Mouse (Mus musculus) retina, adult 2 months (tissue): ENCODE results near the gene Hist1h3c.
"Not testable (repeated sequence)": the region's sequence is repeated elsewhere in the genome, so short reads cannot be mapped to it uniquely, and the experiment has no call there.

ENCODE experiments used
- DNase-seq: peaks from one replicate; pipeline ENCODE4 v3.0.0-alpha.2; 2012; ENCODE audit warnings: low read depth, low spot score

Gene Hist1h3c

DNA sequence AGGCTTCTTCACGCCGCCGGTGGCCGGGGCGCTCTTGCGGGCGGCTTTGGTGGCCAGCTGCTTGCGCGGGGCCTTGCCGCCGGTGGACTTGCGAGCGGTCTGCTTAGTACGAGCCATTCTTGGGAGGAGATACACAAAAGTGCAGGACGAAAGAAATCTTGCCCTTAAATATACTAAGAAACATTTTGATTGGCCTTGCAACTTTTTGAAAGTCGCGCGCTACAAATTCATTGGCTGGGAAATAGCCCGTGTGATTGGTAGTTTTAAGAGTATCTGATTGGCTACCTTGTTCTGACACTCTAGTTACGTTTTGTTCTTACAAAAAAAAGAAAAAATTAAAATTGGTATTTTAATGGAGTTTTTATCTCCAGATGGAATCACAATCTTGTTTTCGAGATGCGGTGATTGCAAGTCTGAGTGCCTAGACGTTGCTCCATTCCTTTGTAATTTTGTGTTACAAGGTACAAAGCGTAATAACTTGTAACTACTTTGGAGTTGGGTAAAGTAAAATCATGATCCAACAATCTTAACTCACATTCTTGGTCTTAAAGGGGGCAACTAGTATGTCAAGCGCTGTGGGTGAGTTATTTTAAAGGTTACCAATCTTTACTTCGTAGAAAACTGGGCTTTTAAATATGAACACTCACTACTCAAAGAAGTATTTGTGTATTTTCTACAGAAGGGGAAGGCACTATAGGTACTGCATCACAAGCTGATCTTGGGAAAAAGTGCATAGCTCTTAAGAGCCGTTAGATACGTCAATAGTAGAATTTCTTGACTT lies at the start of gene Hist1h3c:
TSS of gene Hist1h3c (minus strand) at position 222 of the 781 bp plus-strand sequence.
- peak; percentile 73 for DNase-seq

DNA sequence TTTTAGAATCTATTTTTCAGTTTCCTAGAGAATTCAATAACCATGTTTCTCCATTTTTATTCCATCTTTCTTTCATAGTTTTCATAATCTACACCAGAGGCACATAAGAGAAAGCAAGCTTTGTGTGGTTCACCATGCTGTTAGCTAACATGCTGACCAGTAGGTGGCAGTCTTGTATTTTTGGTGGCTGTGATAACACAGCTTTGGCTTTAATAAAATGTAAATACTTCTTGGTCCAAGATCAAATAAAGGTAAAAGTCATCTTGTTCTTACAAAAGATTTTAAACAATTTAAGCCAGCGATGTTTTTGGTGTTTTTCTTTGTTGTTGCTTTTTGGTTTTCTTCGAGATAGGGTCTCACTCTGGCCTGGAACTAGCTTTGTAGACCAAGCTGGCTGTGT lies 47.1 kb upstream of the Hist1h3c start:
- peak; percentile 59 for DNase-seq

- DNase-seq: no peak
These were observed 33.6 kb upstream of the Hist1h3c start for GRCm38 (mm10) chr13:23779025-23779424.

GRCm38 (mm10) chr13:23778339-23778738 lies 32.9 kb upstream of the Hist1h3c start:
- no peak for DNase-seq

- no peak for DNase-seq
These were observed 27.3 kb upstream of the Hist1h3c start for GRCm38 (mm10) chr13:23772561-23773313.

DNA sequence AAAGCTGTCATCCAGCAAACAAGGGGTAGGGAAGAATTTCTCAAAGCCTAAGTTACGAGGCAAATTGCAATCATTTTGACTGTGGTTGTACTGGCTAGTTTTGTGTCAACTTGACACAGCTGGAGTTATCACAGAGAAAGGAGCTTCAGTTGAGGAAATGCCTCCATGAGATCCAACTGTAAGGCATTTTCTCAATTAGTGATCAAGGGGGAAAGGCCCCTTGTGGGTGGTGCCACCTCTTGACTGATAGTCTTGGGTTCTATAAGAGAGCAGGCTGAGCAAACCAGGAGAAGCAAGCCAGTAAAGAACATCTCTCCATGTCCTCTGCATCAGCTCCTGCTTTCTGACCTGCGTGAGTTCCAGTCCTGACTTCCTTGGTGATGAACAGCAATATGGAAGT lies 24.2 kb upstream of the Hist1h3c start, which contains the start of gene Trim38:
TSS of gene Trim38 (plus strand) at position 301 of the 400 bp plus-strand sequence.
- DNase-seq: not testable (repeated sequence)

GRCm38 (mm10) chr13:23768834-23769397 lies 23.5 kb upstream of the Hist1h3c start:
- no peak for DNase-seq

GRCm38 (mm10) chr13:23766772-23767171 lies 21.4 kb upstream of the Hist1h3c start:
- no peak for DNase-seq

- no peak for DNase-seq
These were observed 19.7 kb upstream of the Hist1h3c start for GRCm38 (mm10) chr13:23765172-23765513.

GRCm38 (mm10) chr13:23764324-23765171 lies 19.1 kb upstream of the Hist1h3c start:
- DNase-seq: no peak

- peak; percentile 75 for DNase-seq
These were observed 18.4 kb upstream of the Hist1h3c start, which contains the start of gene Hist1h1a for GRCm38 (mm10) chr13:23763586-23764323. Hist1h1a (plus strand) TSS chr13:23763666.

DNA sequence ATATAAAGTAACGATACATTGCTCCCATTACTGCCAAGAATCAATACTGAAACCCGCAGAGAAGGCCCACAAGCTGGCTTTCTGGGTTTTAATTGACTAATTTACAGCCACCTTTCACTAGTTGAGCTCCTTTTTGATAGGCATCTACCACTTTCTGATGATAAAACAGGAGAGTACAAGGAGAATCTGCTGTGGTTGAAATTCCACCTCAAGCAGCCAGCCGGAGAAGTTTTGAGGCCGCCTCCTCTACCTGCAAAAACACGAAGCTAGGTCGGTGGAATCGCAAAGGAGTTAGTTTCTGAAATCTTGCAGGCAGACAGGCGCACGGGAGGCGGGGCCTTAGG lies 17.8 kb upstream of the Hist1h3c start:
- DNase-seq: no peak

- DNase-seq: peak; percentile 71
These were observed 16.7 kb upstream of the Hist1h3c start, which contains the start of gene Hist1h3a for GRCm38 (mm10) chr13:23761871-23762821. Hist1h3a (minus strand) TSS chr13:23762386.

- DNase-seq: peak; percentile 98
These were observed 15.8 kb upstream of the Hist1h3c start, which contains the start of gene Hist1h4a for GRCm38 (mm10) chr13:23760972-23761864. Hist1h4a (minus strand) TSS chr13:23761230.

GRCm38 (mm10) chr13:23760240-23760971 lies 15.0 kb upstream of the Hist1h3c start:
- DNase-seq: no peak

- DNase-seq: no peak
These were observed 14.5 kb upstream of the Hist1h3c start for GRCm38 (mm10) chr13:23759916-23760239.

- no peak for DNase-seq
These were observed 13.9 kb upstream of the Hist1h3c start for GRCm38 (mm10) chr13:23759251-23759771.

GRCm38 (mm10) chr13:23757921-23758320 lies 12.5 kb upstream of the Hist1h3c start:
- no peak for DNase-seq
